Mouse (Mus musculus) limb, embryonic 15.5 days (tissue): ENCODE data around the gene Akr1c14. TPM values are rescaled to one million over a fixed set of nuclear protein-coding genes. Genes with fewer than 3 reads are reported as not detected.

Source experiments
- ATAC-seq: fragments of 200-750 bp; cut with Nextera tagmentation; 2 replicates; pipeline ENCODE4 v1.8.0; 2017; ENCODE audit warnings: low read depth, moderate TSS enrichment; ENCODE audit not compliant: insufficient number of reproducible peaks, low FRiP score, low TSS enrichment
- H3K27ac ChIP-seq: fragments of 300-500 bp; sonication (generic); 2 replicates; pipeline ENCODE4 v1.5.1; 2015; ENCODE audit warnings: moderate library complexity, mild to moderate bottlenecking, inconsistent platforms
- H3K27me3 ChIP-seq: fragments of 300-500 bp; sonication (generic); 2 replicates; pipeline ENCODE4 v1.6.1; 2015; ENCODE audit warnings: inconsistent platforms
- H3K36me3 ChIP-seq: fragments of 300-500 bp; sonication (generic); 2 replicates; pipeline ENCODE4 v1.6.1; 2015; ENCODE audit warnings: inconsistent platforms
- H3K4me1 ChIP-seq: fragments of 300-500 bp; sonication (generic); 2 replicates; pipeline ENCODE4 v1.6.1; 2015; ENCODE audit warnings: inconsistent platforms
- H3K4me2 ChIP-seq: fragments of 300-500 bp; sonication (generic); 2 replicates; pipeline ENCODE4 v1.6.1; 2015; ENCODE audit warnings: mild to moderate bottlenecking, inconsistent platforms
- H3K4me3 ChIP-seq: fragments of 300-500 bp; sonication (generic); 2 replicates; pipeline ENCODE4 v1.5.1; 2015; ENCODE audit warnings: mild to moderate bottlenecking, inconsistent platforms
- H3K9ac ChIP-seq: fragments of 300-500 bp; sonication (generic); 2 replicates; pipeline ENCODE4 v1.6.1; 2015; ENCODE audit warnings: inconsistent platforms
- H3K9me3 ChIP-seq: fragments of 300-500 bp; sonication (generic); 2 replicates; pipeline ENCODE4 v1.6.1; 2016; ENCODE audit warnings: inconsistent platforms
- WGBS: fragments of 180-500 bp; shearing (Covaris S2); methylation state at CpG from one replicate; pipeline ENCODE4 v1.1.7; 2015; 5-methylcytosine and 5-hydroxymethylcytosine counted together
- polyA plus RNA-seq: library from polyadenylated mRNA; unstranded; fragments of >200 nt; fragmentation: Nextera tagmentation; extraction: Ambion mirVana; gene quantifications from 2 replicates; pipeline ENCODE4 v1.2.1, GENCODE M21; 2015

Akr1c14 gene
- polyA plus RNA-seq, 1 experiment from 2014 or later, result 2.1 TPM

DNA sequence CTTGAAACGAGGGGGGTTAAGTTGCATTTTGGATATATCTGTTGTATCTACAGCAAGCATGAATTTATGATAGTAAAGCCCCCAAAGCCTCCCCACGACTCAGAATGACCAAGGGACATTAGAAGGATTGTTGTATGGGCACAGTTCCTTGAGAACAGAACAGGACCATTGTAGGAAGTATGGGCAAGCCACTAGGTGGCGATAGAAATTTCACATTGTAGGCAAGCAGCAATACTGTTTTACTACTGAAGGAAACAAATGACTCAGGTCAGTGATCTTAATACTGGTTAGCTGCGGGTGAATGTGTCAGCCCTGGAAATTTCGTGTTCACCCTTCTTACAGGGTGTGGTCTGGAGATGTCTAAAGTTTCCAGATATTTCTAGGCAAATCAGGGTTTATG, 80.3 kb downstream of the Akr1c14 start:
- Histone ChIP-seq H3K4me1 (no peaks in the 10 kb centered on the region), H3K27me3 (no peaks in the 10 kb centered on the region), H3K4me2 (no peak overlapping the region), H3K27ac (no peak overlapping the region), H3K4me3 (no peak overlapping the region), H3K9me3 (no peaks in the 10 kb centered on the region), H3K36me3 (no peaks in the 10 kb centered on the region), H3K9ac (no peak overlapping the region)
- no peak for ATAC-seq
- 33% methylated on average over 5 of the region's 5 CpGs for WGBS

GRCm38 (mm10) chr13:4131317-4131716, 82.5 kb downstream of the Akr1c14 start:
- Histone ChIP-seq H3K4me1 (no peaks in the 10 kb centered on the region), H3K36me3 (no peaks in the 10 kb centered on the region), H3K9ac (no peak overlapping the region), H3K4me2 (no peak overlapping the region), H3K27me3 (no peaks in the 10 kb centered on the region), H3K27ac (no peak overlapping the region), H3K4me3 (no peak overlapping the region), H3K9me3 (no peaks in the 10 kb centered on the region)
- ATAC-seq, result no peak
- 74% methylated on average over 1 of the region's 1 CpGs for WGBS

DNA sequence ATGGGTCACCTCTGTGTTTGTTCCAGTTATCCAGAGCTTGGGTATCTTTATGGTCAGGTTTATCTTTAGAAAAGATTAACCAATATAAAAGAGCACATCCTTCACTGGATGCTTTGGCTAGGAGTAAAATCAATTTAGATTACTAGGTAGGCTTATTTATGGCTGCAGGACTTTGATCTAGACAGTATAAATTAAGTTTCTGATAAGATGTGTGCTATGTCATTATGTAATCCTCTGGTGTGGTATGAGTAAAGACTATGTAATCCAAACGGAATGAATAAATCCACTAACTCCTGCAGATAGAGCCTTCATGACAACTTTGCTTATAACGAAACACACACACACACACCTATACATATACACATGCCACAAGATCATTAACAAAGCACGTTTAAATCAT, 82.9 kb downstream of the Akr1c14 start:
- Histone ChIP-seq H3K27ac (no peak overlapping the region), H3K4me3 (no peak overlapping the region), H3K4me2 (no peak overlapping the region), H3K4me1 (no peaks in the 10 kb centered on the region), H3K36me3 (no peaks in the 10 kb centered on the region), H3K9me3 (no peaks in the 10 kb centered on the region), H3K9ac (no peak overlapping the region), H3K27me3 (no peaks in the 10 kb centered on the region)
- 62% methylated on average over 3 of the region's 3 CpGs for WGBS
- no peak for ATAC-seq

GRCm38 (mm10) chr13:4133070-4133469, 84.3 kb downstream of the Akr1c14 start:
- Histone ChIP-seq H3K9ac (no peak overlapping the region), H3K4me3 (no peak overlapping the region), H3K36me3 (no peaks in the 10 kb centered on the region), H3K27me3 (no peaks in the 10 kb centered on the region), H3K4me2 (no peak overlapping the region), H3K4me1 (no peaks in the 10 kb centered on the region), H3K9me3 (no peaks in the 10 kb centered on the region), H3K27ac (no peak overlapping the region)
- ATAC-seq, result no peak
- 37% methylated on average over 2 of the region's 2 CpGs for WGBS

Other genes with a start within 250 kb of the Akr1c14 start
- 22.0 and 22.9 TPM in 2 replicates for gene Calml3, start 244.7 kb upstream of the Akr1c14 start, polyA plus RNA-seq
- 596 and 780 TPM in 2 replicates for gene Calm4, start 211.3 kb upstream of the Akr1c14 start, polyA plus RNA-seq
- 3.2 and 3.5 TPM in 2 replicates for gene Calm5, start 194.8 kb upstream of the Akr1c14 start, polyA plus RNA-seq
- 141 and 151 TPM in 2 replicates for gene Net1, start 130.8 kb upstream of the Akr1c14 start, polyA plus RNA-seq
- gene Tubal3, start 130.7 kb upstream of the Akr1c14 start, polyA plus RNA-seq, result not detected in 2 replicates
- not detected in 2 replicates for gene Ucn3, start 103.7 kb upstream of the Akr1c14 start, polyA plus RNA-seq
- 0.24 and 1.1 TPM in 2 replicates for gene Akr1c18, start 101.6 kb downstream of the Akr1c14 start, polyA plus RNA-seq
- gene Akr1c13, start 142.1 kb downstream of the Akr1c14 start, polyA plus RNA-seq, result 1.5 and 2.1 TPM in 2 replicates
- gene Akr1c19, start 179.7 kb downstream of the Akr1c14 start, polyA plus RNA-seq, result 0.36 and 0.42 TPM in 2 replicates
- not detected in 2 replicates for gene Akr1c12, start 230.4 kb downstream of the Akr1c14 start, polyA plus RNA-seq